Mouse (Mus musculus) E14TG2a.4 (cell line): ENCODE results near the gene Rgs10.

Experiments used
- H3K27me3 ChIP-seq: 2 replicates; pipeline ENCODE4 v1.6.1; 2014; ENCODE audit warnings: low read length, control low read depth; ENCODE audit not compliant: insufficient read depth
- H3K36me3 ChIP-seq: 2 replicates; pipeline ENCODE4 v1.6.1; 2014; ENCODE audit warnings: low read length, control low read depth; ENCODE audit not compliant: insufficient read depth
- H3K4me1 ChIP-seq: replicated peaks from 2 replicates; pipeline ENCODE4 v1.6.1; 2014; ENCODE audit warnings: low read depth, low read length, control low read depth
- H3K4me3 ChIP-seq: replicated peaks from 2 replicates; pipeline ENCODE4 v1.5.1; 2014; ENCODE audit warnings: mild to moderate bottlenecking, low read length
- H3K9me3 ChIP-seq: 2 replicates; pipeline ENCODE4 v1.6.1; 2014; ENCODE audit warnings: low read length, control low read depth
- CTCF ChIP-seq: conservative IDR thresholded peaks from 2 replicates; pipeline ENCODE4 v1.5.1; 2014; ENCODE audit warnings: low read length
- NANOG ChIP-seq: IDR thresholded peaks from 2 replicates; pipeline ENCODE4 v1.6.1; 2014; ENCODE audit warnings: borderline replicate concordance, low read length, mixed read lengths
- POU5F1 ChIP-seq: IDR thresholded peaks from 2 replicates; pipeline ENCODE4 v1.6.1; 2014; ENCODE audit warnings: low read length, borderline replicate concordance

Rgs10 gene

DNA sequence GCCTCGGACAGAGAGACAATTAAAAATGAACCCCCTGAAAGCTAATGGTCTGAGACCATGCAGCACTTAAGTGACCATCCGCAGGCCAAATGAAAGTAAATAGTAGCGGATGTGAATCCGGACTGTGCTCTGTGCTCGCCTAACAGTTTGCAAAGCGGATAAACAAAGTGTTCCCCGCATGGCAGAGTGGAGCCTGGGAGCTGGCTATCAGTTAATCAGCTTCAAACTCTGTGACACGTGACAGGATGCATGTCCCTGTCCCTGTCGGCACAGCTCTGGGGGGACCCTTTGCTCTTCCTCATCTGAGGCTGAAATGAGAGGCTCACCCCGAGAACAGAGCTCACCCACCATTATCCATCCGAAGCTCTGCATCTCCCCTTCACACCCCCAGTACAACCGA, 49.2 kb downstream of the Rgs10 start:
- Histone ChIP-seq H3K36me3 (no peaks in the 10 kb centered on the region), H3K4me3 (no peak overlapping the region), H3K4me1 (no peaks in the 10 kb centered on the region), H3K9me3 (no peaks in the 10 kb centered on the region), H3K27me3 (peaks cover 3% of the 10 kb centered on the region; the same call in 1 of the 2 replicates)
- no peak for TF ChIP-seq CTCF
- TF ChIP-seq POU5F1 = no peak
- no peak for TF ChIP-seq NANOG

DNA sequence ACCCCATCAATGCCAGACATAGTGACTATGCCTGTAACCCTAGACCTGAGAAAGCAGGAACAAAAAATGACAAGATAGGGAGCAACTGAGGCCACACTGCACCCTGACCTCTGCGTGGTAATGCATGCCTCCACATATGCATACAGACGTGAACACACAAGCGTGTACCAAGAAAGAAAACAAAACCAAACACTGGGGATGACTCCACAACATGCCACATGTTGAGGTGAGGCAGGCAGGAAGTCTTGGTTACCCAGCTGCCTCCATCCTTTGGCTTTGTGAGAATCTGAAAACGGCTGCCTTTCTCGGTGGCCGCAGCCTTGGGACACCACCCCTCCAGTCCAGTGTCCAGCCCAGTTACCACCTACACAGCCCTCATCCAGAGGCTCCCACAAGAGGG, 49.7 kb downstream of the Rgs10 start:
- no peaks in the 10 kb centered on the region for H3K36me3 ChIP-seq
- no peaks in the 10 kb centered on the region for H3K4me1 ChIP-seq
- no peak overlapping the region for H3K4me3 ChIP-seq
- peaks cover 3% of the 10 kb centered on the region; the same call in 1 of the 2 replicates for H3K27me3 ChIP-seq
- no peaks in the 10 kb centered on the region for H3K9me3 ChIP-seq
- TF ChIP-seq POU5F1 (no peak), CTCF (no peak), NANOG (no peak)

DNA sequence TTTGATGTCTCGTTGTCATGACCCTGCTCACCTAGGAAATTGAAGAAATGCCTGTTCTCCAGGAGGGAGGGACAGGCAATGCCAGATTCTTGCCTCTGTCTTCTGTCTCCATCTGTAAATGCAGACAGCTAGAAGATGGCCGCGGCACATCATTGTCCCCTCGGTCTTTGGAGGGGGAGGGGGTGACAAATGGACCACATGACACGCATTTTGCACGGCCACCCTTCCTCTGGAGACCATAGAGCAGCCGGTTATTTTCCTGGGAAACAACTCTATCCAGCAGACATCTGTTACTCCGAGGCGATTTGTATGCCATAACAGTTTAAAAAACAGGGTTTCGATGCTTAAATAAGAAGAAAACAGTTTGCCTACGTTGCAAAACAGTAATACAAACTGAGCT, 51.9 kb downstream of the Rgs10 start:
- H3K36me3 ChIP-seq = no peaks in the 10 kb centered on the region
- no peak for TF ChIP-seq POU5F1
- no peak for TF ChIP-seq NANOG
- TF ChIP-seq CTCF = no peak
- peaks cover 5% of the 10 kb centered on the region; the same call in 1 of the 2 replicates for H3K27me3 ChIP-seq
- H3K4me3 ChIP-seq = no peak overlapping the region
- H3K4me1 ChIP-seq = no peaks in the 10 kb centered on the region
- no peaks in the 10 kb centered on the region for H3K9me3 ChIP-seq

DNA sequence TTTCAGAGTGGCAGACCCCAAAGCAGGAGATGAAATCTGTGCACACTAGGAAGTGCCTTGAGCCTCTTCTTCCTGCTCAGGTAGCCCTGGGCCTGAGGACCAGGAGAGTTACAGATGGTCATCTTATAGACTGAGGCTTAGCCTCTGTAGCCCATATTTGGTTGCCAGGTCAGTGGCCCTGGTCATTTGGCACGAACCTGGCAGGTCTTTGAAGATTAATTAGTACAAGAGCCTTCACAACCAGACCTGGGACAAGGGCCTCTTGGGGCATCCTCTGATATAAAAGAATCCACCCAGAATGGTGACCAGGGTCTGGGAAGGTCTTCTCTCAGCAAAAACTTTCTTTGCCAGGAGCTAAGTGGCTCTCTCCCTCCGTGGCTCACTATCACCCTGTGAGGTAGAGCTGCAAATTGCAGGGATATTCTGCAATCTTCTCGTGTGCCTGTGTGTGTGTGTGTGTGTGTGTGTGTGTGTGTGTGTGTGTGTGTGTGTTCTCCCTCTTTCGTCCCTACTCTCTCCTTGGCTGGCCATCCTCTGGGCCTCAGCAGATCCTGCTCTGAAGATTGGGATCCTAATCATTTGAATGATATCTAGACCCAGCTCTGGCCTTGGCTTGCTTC, 53.4 kb downstream of the Rgs10 start:
- no peaks in the 10 kb centered on the region for H3K4me1 ChIP-seq
- no peak overlapping the region for H3K4me3 ChIP-seq
- H3K9me3 ChIP-seq = no peaks in the 10 kb centered on the region
- no peak for TF ChIP-seq NANOG
- no peak for TF ChIP-seq POU5F1
- no peak for TF ChIP-seq CTCF
- peaks cover 11% of the 10 kb centered on the region for H3K27me3 ChIP-seq
- H3K36me3 ChIP-seq = no peaks in the 10 kb centered on the region

DNA sequence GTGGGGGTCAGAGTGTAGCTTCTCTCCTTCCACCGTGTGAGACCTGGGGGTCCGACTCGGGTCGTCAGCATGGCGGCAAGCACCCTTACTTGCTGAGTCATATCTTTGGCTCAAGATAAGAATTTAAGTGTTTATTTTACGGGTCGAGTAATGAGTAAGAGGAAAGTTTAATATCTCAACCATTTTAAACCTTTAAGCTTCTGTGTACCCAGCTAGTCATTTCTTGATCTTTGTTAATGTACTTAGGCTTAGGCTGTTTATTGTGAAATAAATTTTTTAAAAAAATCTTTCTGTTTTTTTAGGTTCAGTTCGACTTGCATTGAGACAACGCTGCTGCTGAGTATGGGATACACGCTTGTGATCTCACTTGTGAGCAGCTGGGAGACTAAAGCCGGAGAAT, 54.0 kb downstream of the Rgs10 start:
- H3K36me3 ChIP-seq = no peaks in the 10 kb centered on the region
- H3K27me3 ChIP-seq = peaks cover 8% of the 10 kb centered on the region
- H3K4me1 ChIP-seq = no peaks in the 10 kb centered on the region
- TF ChIP-seq POU5F1 (no peak), NANOG (no peak), CTCF (no peak)
- no peak overlapping the region for H3K4me3 ChIP-seq
- no peaks in the 10 kb centered on the region for H3K9me3 ChIP-seq

DNA sequence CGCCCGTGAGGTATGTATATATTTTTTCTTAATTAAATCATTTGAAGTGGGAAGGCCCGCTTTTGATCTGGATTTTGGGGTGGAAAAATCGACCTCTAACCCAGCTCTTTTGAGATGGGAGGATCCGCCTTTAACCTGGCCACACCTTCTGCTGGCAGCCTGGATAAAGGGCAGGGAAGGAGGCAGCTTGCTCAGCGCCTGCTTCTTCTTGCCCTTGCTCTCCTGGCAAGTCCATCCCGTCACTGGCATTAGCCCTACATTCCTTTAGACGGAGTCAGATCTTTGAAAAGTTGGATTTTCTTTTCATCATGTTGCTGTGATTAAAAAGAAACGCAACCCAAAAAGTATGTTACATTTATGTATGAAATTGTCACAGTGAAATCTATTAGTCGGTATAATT, 54.8 kb downstream of the Rgs10 start:
- TF ChIP-seq CTCF (no peak), NANOG (no peak), POU5F1 (no peak)
- peaks cover 15% of the 10 kb centered on the region for H3K27me3 ChIP-seq
- H3K4me3 ChIP-seq = no peak overlapping the region
- H3K9me3 ChIP-seq = no peaks in the 10 kb centered on the region
- H3K4me1 ChIP-seq = peaks cover 3% of the 10 kb centered on the region
- H3K36me3 ChIP-seq = no peaks in the 10 kb centered on the region

DNA sequence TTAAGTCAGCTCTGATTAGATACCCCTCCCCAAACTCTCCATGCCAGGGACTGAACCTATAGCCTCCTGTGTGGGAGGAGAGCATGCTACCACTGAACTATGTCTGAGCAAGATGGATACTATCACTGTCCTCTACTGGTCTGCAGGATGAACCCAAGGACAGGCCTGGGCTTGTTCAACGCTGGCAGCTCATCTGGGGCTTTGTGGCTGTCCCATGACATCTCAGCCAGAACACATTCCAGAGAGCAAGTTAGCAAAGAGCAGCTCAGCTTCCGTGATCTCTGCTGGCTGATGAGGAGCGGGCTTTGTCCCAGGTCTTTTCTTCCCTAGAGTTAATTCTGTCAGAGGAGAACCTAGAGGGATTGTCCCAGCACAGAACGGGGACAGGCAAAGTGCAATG, 55.6 kb downstream of the Rgs10 start:
- Histone ChIP-seq H3K9me3 (no peaks in the 10 kb centered on the region), H3K36me3 (no peaks in the 10 kb centered on the region), H3K4me1 (peaks cover 12% of the 10 kb centered on the region), H3K27me3 (peaks cover 20% of the 10 kb centered on the region), H3K4me3 (no peak overlapping the region)
- TF ChIP-seq NANOG (no peak), POU5F1 (no peak), CTCF (no peak)

DNA sequence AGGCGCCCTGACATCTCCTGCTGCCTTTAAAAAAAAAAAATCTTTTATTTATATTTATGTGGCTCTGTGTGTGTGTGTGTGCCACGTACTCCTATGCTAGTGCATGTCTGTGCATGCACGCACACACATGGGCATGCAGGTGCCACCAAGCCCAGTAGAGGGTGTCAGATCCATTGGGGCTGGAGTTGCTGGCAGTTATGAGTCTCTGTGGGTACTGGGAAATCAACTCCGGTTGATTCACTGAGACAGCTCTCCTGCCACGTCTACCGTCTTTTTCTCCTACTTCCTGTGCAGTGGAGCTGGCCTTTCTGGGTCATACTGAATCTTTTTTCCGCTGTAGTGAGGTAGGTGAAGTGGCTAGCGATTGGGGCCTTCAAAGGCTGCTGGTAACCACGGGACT, 58.8 kb downstream of the Rgs10 start:
- Histone ChIP-seq H3K27me3 (peaks cover 20% of the 10 kb centered on the region), H3K4me3 (no peak overlapping the region), H3K4me1 (peaks cover 27% of the 10 kb centered on the region), H3K9me3 (no peaks in the 10 kb centered on the region), H3K36me3 (no peaks in the 10 kb centered on the region)
- TF ChIP-seq POU5F1 (no peak), CTCF (no peak), NANOG (no peak)

DNA sequence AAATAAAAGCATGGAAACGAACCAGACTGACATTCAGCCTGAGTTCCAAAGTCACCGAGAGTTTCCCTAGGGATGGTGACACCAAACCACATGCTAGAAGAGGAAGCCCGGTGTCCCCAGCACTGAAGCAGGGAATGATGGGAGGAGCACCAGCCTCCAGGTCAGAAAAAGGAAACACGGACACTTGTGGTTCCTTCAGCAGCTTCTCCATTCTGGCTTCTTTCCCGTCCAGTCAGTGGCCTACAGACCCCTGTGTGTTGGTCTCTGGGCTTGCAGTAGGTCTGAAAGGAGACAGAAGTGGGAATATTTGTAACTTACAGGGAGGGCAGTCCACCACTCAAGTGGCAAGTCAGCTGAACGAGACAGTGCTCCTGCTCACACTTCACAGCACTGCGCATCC, 59.4 kb downstream of the Rgs10 start:
- Histone ChIP-seq H3K27me3 (peaks cover 22% of the 10 kb centered on the region), H3K9me3 (no peaks in the 10 kb centered on the region), H3K4me3 (no peak overlapping the region), H3K36me3 (no peaks in the 10 kb centered on the region), H3K4me1 (peaks cover 27% of the 10 kb centered on the region)
- TF ChIP-seq NANOG (no peak), POU5F1 (no peak), CTCF (no peak)
